Mouse (Mus musculus) liver, postnatal 0 days (tissue): ENCODE measurements around the gene Gli2. TPM values are rescaled to one million over a fixed set of nuclear protein-coding genes. Genes with fewer than 3 reads are reported as not detected.

ENCODE experiments used
- ATAC-seq: fragments of 200-750 bp; cut with Nextera tagmentation; 2 replicates; pipeline ENCODE4 v1.8.0; 2017; ENCODE audit warnings: mild to moderate bottlenecking, moderate library complexity
- DNase-seq: peaks from one replicate; pipeline ENCODE4 v3.0.0-alpha.2; 2016
- H3K27ac ChIP-seq: fragments of 300-500 bp; sonication (generic); 2 replicates; pipeline ENCODE4 v1.5.1; 2014; ENCODE audit warnings: antibody characterized with exemption, moderate library complexity, mild to moderate bottlenecking, low read depth
- H3K27me3 ChIP-seq: fragments of 300-500 bp; sonication (generic); 2 replicates; pipeline ENCODE4 v1.6.1; 2014; ENCODE audit warnings: low read length, control low read depth, mixed read lengths; ENCODE audit not compliant: insufficient read depth
- H3K36me3 ChIP-seq: fragments of 300-500 bp; sonication (generic); replicated peaks from 2 replicates; pipeline ENCODE4 v1.6.1; 2014; ENCODE audit warnings: mild to moderate bottlenecking, control low read depth, low read length, moderate library complexity, mixed read lengths; ENCODE audit not compliant: insufficient read depth
- H3K4me1 ChIP-seq: fragments of 300-500 bp; sonication (generic); 2 replicates; pipeline ENCODE4 v1.6.1; 2014; ENCODE audit warnings: antibody characterized with exemption, mild to moderate bottlenecking, control low read depth; ENCODE audit not compliant: insufficient read depth
- H3K4me2 ChIP-seq: fragments of 300-500 bp; sonication (generic); 2 replicates; pipeline ENCODE4 v1.6.1; 2014; ENCODE audit warnings: low read depth, mild to moderate bottlenecking, low read length, moderate library complexity, mixed read lengths
- H3K4me3 ChIP-seq: fragments of 300-500 bp; sonication (generic); 2 replicates; pipeline ENCODE4 v1.5.1; 2014; ENCODE audit warnings: low read depth, low read length
- H3K9ac ChIP-seq: fragments of 300-500 bp; sonication (generic); replicated peaks from 2 replicates; pipeline ENCODE4 v1.6.1; 2014; ENCODE audit warnings: mild to moderate bottlenecking, moderate library complexity
- H3K9me3 ChIP-seq: fragments of 300-500 bp; sonication (generic); 2 replicates; pipeline ENCODE4 v1.6.1; 2016; ENCODE audit warnings: mild to moderate bottlenecking, control low read depth, low read length, mixed read lengths
- CTCF ChIP-seq: sonication (generic); IDR thresholded peaks from 2 replicates; pipeline ENCODE4 v1.5.1; 2016; ENCODE audit warnings: antibody characterized with exemption, low read depth
- EP300 ChIP-seq: IDR thresholded peaks from 2 replicates; pipeline ENCODE4 v1.6.1; 2016; ENCODE audit warnings: antibody characterized with exemption, low read depth, mild to moderate bottlenecking
- WGBS: fragments of 180-500 bp; shearing (Covaris S2); extraction: QIAGEN DNeasy Blood & Tissue Kit; methylation state at CpG from one replicate; pipeline ENCODE4 v1.1.7; 2014; ENCODE audit not compliant: insufficient replicate concordance; 5-methylcytosine and 5-hydroxymethylcytosine counted together
- polyA plus RNA-seq: library from polyadenylated mRNA; unstranded; fragments of >200 nt; fragmentation: Nextera tagmentation; extraction: Ambion mirVana; gene quantifications from 2 replicates; pipeline ENCODE4 v1.2.1, GENCODE M21; 2015

The Gli2 gene
- polyA plus RNA-seq, 1 experiment from 2014 or later, result 0.27 TPM

GRCm38 (mm10) chr1:119083468-119083921 lies 30.1 kb upstream of the Gli2 start:
- ATAC-seq (no peak), DNase-seq (no peak)
- H3K27ac ChIP-seq, result no peak overlapping the region
- no peaks in the 10 kb centered on the region for H3K4me1 ChIP-seq
- TF ChIP-seq CTCF (peak; percentile 67), EP300 (no peak)
- no peaks in the 10 kb centered on the region for H3K36me3 ChIP-seq
- H3K4me3 ChIP-seq, result no peak overlapping the region
- no peaks in the 10 kb centered on the region for H3K9me3 ChIP-seq
- 21% methylated on average over 10 of the region's 10 CpGs for WGBS
- H3K4me2 ChIP-seq, result no peak overlapping the region
- no peaks in the 10 kb centered on the region for H3K27me3 ChIP-seq
- H3K9ac ChIP-seq, result no peak overlapping the region

GRCm38 (mm10) chr1:119082231-119082991 lies 29.0 kb upstream of the Gli2 start:
- no peak overlapping the region for H3K4me3 ChIP-seq
- 38% methylated on average over 12 of the region's 12 CpGs for WGBS
- H3K9ac ChIP-seq, result no peak overlapping the region
- no peaks in the 10 kb centered on the region for H3K27me3 ChIP-seq
- no peak overlapping the region for H3K4me2 ChIP-seq
- DNase-seq, result peak; percentile 68
- no peak overlapping the region for H3K27ac ChIP-seq
- H3K9me3 ChIP-seq, result no peaks in the 10 kb centered on the region
- ATAC-seq, result no peak
- H3K4me1 ChIP-seq, result no peaks in the 10 kb centered on the region
- TF ChIP-seq EP300 (no peak), CTCF (peak; percentile 85)
- H3K36me3 ChIP-seq, result no peaks in the 10 kb centered on the region

GRCm38 (mm10) chr1:119077933-119078332 lies 24.5 kb upstream of the Gli2 start:
- H3K27me3 ChIP-seq, result no peaks in the 10 kb centered on the region
- DNase-seq (no peak), ATAC-seq (no peak)
- H3K4me2 ChIP-seq, result no peak overlapping the region
- no peak overlapping the region for H3K4me3 ChIP-seq
- no peaks in the 10 kb centered on the region for H3K4me1 ChIP-seq
- TF ChIP-seq EP300 (no peak), CTCF (no peak)
- 82% methylated on average over 7 of the region's 7 CpGs for WGBS
- H3K9me3 ChIP-seq, result no peaks in the 10 kb centered on the region
- H3K9ac ChIP-seq, result no peak overlapping the region
- no peak overlapping the region for H3K27ac ChIP-seq
- no peaks in the 10 kb centered on the region for H3K36me3 ChIP-seq

GRCm38 (mm10) chr1:119076333-119076732 lies 22.9 kb upstream of the Gli2 start:
- no peaks in the 10 kb centered on the region for H3K27me3 ChIP-seq
- TF ChIP-seq CTCF, result no peak
- TF ChIP-seq EP300, result no peak
- H3K4me2 ChIP-seq, result no peak overlapping the region
- H3K9me3 ChIP-seq, result no peaks in the 10 kb centered on the region
- ATAC-seq, result no peak
- H3K4me3 ChIP-seq, result no peak overlapping the region
- H3K9ac ChIP-seq, result no peak overlapping the region
- no peaks in the 10 kb centered on the region for H3K4me1 ChIP-seq
- DNase-seq, result no peak
- H3K27ac ChIP-seq, result no peak overlapping the region
- no peaks in the 10 kb centered on the region for H3K36me3 ChIP-seq
- 74% methylated on average over 4 of the region's 4 CpGs for WGBS

- H3K27ac ChIP-seq, result no peak overlapping the region
- ATAC-seq, result no peak
- H3K4me3 ChIP-seq, result no peak overlapping the region
- TF ChIP-seq CTCF (no peak), EP300 (no peak)
- DNase-seq, result no peak
- no peaks in the 10 kb centered on the region for H3K36me3 ChIP-seq
- no peak overlapping the region for H3K4me2 ChIP-seq
- no peaks in the 10 kb centered on the region for H3K9me3 ChIP-seq
- H3K9ac ChIP-seq, result no peak overlapping the region
- WGBS, result 46% methylated on average over 3 of the region's 3 CpGs
- H3K27me3 ChIP-seq, result no peaks in the 10 kb centered on the region
- H3K4me1 ChIP-seq, result no peaks in the 10 kb centered on the region
Measured at GRCm38 (mm10) chr1:119075916-119076315, 22.5 kb upstream of the Gli2 start.

- Histone ChIP-seq H3K4me2 (no peak overlapping the region), H3K4me1 (no peaks in the 10 kb centered on the region), H3K36me3 (no peaks in the 10 kb centered on the region), H3K9me3 (no peaks in the 10 kb centered on the region), H3K27me3 (no peaks in the 10 kb centered on the region), H3K27ac (no peak overlapping the region), H3K9ac (no peak overlapping the region), H3K4me3 (no peak overlapping the region)
- WGBS, result 38% methylated on average over 6 of the region's 7 CpGs
- ATAC-seq, result no peak
- TF ChIP-seq CTCF (no peak), EP300 (no peak)
- DNase-seq, result no peak
Measured at GRCm38 (mm10) chr1:119075500-119075899, 22.1 kb upstream of the Gli2 start.
